Mouse (Mus musculus) kidney, embryonic 14.5 days (tissue): ENCODE measurements around the gene Ggta1. TPM values are rescaled to one million over a fixed set of nuclear protein-coding genes. Genes with fewer than 3 reads are reported as not detected.
A peak's percentile ranks its signal among the peaks of the same experiment; 100 is the strongest.

Experiments
- ATAC-seq: fragments of 200-750 bp; cut with Nextera tagmentation; 2 replicates; pipeline ENCODE4 v1.8.0; 2017; ENCODE audit warnings: moderate number of reproducible peaks, mild to moderate bottlenecking, moderate TSS enrichment, moderate library complexity; ENCODE audit not compliant: low FRiP score, low TSS enrichment
- H3K27ac ChIP-seq: fragments of 300-500 bp; sonication (generic); 2 replicates; pipeline ENCODE4 v1.5.1; 2014; ENCODE audit warnings: low read depth, mild to moderate bottlenecking, low read length, moderate library complexity, mixed read lengths
- H3K27me3 ChIP-seq: fragments of 300-500 bp; sonication (generic); 2 replicates; pipeline ENCODE4 v1.6.1; 2014; ENCODE audit warnings: mild to moderate bottlenecking, low read length; ENCODE audit not compliant: control insufficient read depth, insufficient read depth
- H3K36me3 ChIP-seq: fragments of 300-500 bp; sonication (generic); 2 replicates; pipeline ENCODE4 v1.6.1; 2014; ENCODE audit warnings: low read length, mixed read lengths; ENCODE audit not compliant: control insufficient read depth, insufficient read depth
- H3K4me1 ChIP-seq: fragments of 300-500 bp; sonication (generic); 2 replicates; pipeline ENCODE4 v1.6.1; 2014; ENCODE audit warnings: low read length, mixed read lengths; ENCODE audit not compliant: control insufficient read depth, insufficient read depth
- H3K4me2 ChIP-seq: fragments of 300-500 bp; sonication (generic); replicated peaks from 2 replicates; pipeline ENCODE4 v1.6.1; 2014; ENCODE audit warnings: low read depth, mild to moderate bottlenecking, low read length
- H3K4me3 ChIP-seq: fragments of 300-500 bp; sonication (generic); 2 replicates; pipeline ENCODE4 v1.5.1; 2014; ENCODE audit warnings: mild to moderate bottlenecking, low read length
- H3K9ac ChIP-seq: fragments of 300-500 bp; sonication (generic); 2 replicates; pipeline ENCODE4 v1.6.1; 2014; ENCODE audit warnings: low read depth, mild to moderate bottlenecking, low read length, moderate library complexity
- H3K9me3 ChIP-seq: fragments of 300-500 bp; sonication (generic); 2 replicates; pipeline ENCODE4 v1.6.1; 2016; ENCODE audit warnings: low read length; ENCODE audit not compliant: control insufficient read depth
- WGBS: fragments of 180-500 bp; shearing (Covaris S2); extraction: QIAGEN DNeasy Blood & Tissue Kit; methylation state at CpG from one replicate; pipeline ENCODE4 v1.1.7; 2014; 5-methylcytosine and 5-hydroxymethylcytosine counted together
- polyA plus RNA-seq: library from polyadenylated mRNA; unstranded; fragments of >200 nt; fragmentation: Nextera tagmentation; extraction: Ambion mirVana; gene quantifications from 2 replicates; pipeline ENCODE4 v1.2.1, GENCODE M21; 2014

Ggta1 gene
- polyA plus RNA-seq, 1 experiment from 2014 or later, result 21.5 TPM

DNA sequence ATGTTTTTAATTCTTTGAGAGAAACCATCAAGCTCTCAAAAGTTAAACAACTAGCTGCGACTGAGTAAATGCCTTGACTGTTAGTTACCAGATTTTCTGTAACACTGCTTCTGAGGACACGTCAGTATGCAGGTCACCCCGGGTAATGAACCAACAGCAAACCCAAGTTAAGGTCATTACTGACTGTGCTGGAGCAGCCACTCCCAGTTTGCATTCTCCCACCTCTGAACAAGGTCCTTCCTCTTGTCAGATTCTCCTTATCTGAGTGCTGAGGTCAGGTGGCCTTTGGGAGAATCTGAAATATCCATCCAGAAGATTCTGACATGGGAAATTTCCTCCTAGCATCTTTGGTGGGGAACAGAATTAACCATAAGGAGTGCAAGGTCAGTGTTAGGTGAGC is 4.8 kb upstream of the Ggta1 start:
- Histone ChIP-seq H3K9me3 (no peaks in the 10 kb centered on the region), H3K4me2 (no peak overlapping the region), H3K36me3 (no peaks in the 10 kb centered on the region), H3K4me3 (no peak overlapping the region), H3K4me1 (peaks cover 13% of the 10 kb centered on the region), H3K9ac (no peak overlapping the region), H3K27ac (no peak overlapping the region), H3K27me3 (no peaks in the 10 kb centered on the region)
- ATAC-seq, result no peak
- 63% methylated on average over 3 of the region's 3 CpGs for WGBS

DNA sequence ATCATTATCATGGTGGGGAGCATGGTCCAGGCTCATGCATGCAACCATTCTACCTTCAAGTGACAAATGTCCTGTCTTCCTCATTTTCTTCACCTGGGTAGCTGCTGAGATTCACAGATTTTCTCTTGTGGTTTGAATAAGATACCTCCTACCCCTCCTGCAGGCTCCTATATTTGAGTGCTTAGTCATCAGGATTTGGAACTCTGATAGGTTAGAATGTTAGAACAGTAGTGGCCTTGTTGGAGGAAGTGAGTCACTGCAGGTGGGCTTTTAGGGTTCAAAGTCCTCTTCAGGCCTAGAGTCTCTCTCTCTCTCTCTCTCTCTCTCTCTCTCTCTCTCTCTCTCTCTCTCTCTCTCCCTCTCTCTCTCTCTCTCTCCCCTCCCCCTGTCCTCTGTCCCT is 2.6 kb upstream of the Ggta1 start:
- no peak overlapping the region for H3K9ac ChIP-seq
- H3K4me3 ChIP-seq, result no peak overlapping the region
- no peaks in the 10 kb centered on the region for H3K9me3 ChIP-seq
- H3K27ac ChIP-seq, result no peak overlapping the region
- no peaks in the 10 kb centered on the region for H3K27me3 ChIP-seq
- ATAC-seq, result no peak
- H3K4me2 ChIP-seq, result no peak overlapping the region
- H3K4me1 ChIP-seq, result peaks cover 16% of the 10 kb centered on the region
- no peaks in the 10 kb centered on the region for H3K36me3 ChIP-seq

DNA sequence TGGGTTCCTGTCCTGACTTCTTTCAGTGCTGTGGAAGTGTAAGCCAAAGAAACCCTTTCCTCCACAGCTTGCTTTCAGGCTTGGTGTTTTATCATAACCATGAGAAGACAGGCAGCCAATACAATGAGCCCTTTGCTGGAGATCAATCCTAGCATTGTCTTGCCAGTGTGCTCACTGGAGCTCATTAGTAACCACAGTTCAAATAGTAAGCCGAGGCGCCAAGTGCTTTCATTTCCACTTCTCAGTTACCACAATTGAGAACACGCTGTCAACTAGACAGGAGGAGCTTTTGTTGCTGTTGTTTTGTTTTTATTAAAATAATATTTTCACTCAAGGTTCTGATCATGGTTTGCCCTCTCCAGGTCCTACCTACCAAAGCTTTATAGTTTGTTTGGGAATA is 1.5 kb upstream of the Ggta1 start:
- WGBS, result 92% methylated on average over 3 of the region's 3 CpGs
- Histone ChIP-seq H3K27me3 (no peaks in the 10 kb centered on the region), H3K27ac (no peak overlapping the region), H3K4me3 (no peak overlapping the region), H3K9me3 (no peaks in the 10 kb centered on the region), H3K36me3 (no peaks in the 10 kb centered on the region), H3K4me1 (peaks cover 16% of the 10 kb centered on the region), H3K4me2 (no peak overlapping the region), H3K9ac (no peak overlapping the region)
- no peak for ATAC-seq

DNA sequence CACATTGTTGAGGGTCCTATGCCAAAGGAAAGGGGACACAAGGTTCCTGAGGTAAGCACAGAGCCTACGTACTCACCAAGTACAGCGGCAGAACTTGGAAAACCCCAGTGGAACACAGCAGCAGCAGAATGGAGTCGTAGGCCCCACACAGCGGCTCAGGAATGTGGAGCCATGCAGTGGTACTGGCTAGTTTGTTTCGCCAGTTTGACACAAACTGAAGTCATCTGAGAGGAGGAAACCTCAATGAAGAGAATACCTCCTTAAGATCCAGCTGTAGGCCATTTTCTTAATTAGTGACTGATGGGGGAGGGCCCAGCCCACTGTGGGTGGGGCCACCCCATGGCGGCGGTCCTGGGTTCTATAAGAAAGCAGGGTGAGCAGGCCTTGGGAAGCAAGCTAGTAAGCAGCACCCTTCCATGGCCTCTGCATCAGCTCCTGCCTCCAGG is 1.1 kb upstream of the Ggta1 start:
- H3K27ac ChIP-seq, result peak overlapping the region; percentile 63

DNA sequence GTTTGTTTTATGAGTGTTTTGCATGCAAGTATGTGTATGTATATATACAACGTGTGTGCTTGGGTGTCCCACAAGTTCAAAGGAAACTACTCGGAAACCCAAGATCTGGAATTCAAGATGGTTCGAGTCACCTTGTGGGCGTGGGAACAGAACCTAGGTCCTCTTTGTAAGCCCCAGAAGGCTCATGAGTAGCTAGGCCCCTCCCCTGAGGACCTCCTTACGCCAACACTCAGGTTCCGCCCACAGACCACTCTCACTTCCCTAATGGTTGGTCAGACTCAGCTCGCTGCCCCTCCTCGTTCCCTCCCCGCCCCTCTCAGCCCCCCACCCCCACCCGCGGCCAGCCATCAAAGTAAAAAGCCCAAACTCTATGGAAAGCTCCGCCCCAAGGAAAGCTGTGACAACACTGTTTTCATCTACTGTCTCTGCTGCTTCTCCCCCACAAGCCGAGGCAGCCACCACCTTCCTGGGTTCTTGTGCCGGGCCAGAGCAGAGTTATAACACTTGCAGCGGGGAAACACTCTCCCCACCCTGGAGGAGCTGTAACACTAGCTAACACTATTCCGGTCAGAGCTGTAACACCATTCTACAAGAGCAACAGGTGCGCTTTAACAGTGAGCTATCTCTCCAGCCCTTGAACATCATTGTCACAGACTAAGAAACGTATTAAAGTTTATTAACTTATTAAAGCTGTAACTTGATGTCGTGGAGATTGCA is 499 bp upstream of the Ggta1 start:
- H3K36me3 ChIP-seq, result no peaks in the 10 kb centered on the region
- H3K9me3 ChIP-seq, result no peaks in the 10 kb centered on the region
- peaks cover 16% of the 10 kb centered on the region for H3K4me1 ChIP-seq
- peak overlapping the region; percentile 63 for H3K27ac ChIP-seq
- peak overlapping the region; percentile 13; the same call in 1 of the 2 replicates for H3K4me3 ChIP-seq
- no peak overlapping the region for H3K9ac ChIP-seq
- H3K4me2 ChIP-seq, result peak overlapping the region; percentile 94
- ATAC-seq, result peak; percentile 90
- 6% methylated on average over 19 of the region's 19 CpGs for WGBS
- H3K27me3 ChIP-seq, result no peaks in the 10 kb centered on the region

More for the DNA sequence above, 1.1 kb upstream of the Ggta1 start:
- no peaks in the 10 kb centered on the region for H3K36me3 ChIP-seq
- no peaks in the 10 kb centered on the region for H3K9me3 ChIP-seq
- peak overlapping the region; percentile 94 for H3K4me2 ChIP-seq
- peak; percentile 26; the same call in 1 of the 2 replicates for ATAC-seq
- WGBS, result 45% methylated on average over 7 of the region's 7 CpGs
- no peak overlapping the region for H3K4me3 ChIP-seq
- H3K4me1 ChIP-seq, result peaks cover 16% of the 10 kb centered on the region
- H3K27me3 ChIP-seq, result no peaks in the 10 kb centered on the region
- H3K9ac ChIP-seq, result no peak overlapping the region

DNA sequence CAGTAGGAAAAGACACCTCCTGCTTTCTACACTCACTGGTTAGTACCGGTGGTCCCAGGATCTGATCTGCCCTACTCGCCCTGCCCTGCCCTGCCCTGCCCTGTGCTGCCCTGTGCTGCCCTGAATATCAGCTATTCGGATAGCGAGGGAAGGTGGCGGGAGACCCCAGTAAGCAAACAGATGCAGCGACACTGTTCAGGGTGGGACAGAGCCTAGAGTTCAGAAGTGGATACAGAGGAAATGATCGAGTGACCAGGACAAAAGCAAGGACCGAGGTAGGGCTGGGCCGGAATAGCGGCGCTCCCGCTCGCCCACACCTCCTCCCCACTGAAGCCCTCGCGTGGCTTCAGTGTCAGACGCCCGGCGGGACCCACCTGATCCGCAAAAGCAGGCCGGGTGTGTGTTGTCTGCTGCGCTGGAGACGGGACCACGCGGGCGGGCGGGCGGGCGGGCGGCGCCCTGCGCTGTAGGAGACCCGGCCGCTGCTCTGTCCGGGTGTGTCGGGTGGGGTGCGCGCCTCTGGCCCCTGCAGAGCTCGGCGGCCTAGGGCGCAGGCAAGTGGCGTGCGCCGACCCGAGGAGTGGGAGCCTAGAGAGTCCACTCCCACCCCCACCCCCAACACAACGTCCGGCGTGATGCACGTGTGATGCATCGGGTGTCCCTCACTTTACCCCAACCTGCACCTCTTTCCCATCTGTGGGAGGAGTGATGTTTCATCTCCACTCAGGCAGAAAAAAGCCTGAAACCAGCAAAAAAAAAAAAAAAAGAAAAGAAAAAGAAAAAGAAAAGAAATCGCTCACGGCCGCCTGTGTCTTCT is 852 bp downstream of the Ggta1 start:
- ATAC-seq, result peak; percentile 53
- H3K9me3 ChIP-seq, result no peaks in the 10 kb centered on the region
- WGBS, result 1% methylated on average over 39 of the region's 52 CpGs
- peaks cover 16% of the 10 kb centered on the region for H3K4me1 ChIP-seq
- peak overlapping the region; percentile 60 for H3K4me3 ChIP-seq
- peak overlapping the region; percentile 74 for H3K27ac ChIP-seq
- no peaks in the 10 kb centered on the region for H3K27me3 ChIP-seq
- H3K9ac ChIP-seq, result peak overlapping the region; percentile 83
- no peaks in the 10 kb centered on the region for H3K36me3 ChIP-seq
- peak overlapping the region; percentile 94 for H3K4me2 ChIP-seq

DNA sequence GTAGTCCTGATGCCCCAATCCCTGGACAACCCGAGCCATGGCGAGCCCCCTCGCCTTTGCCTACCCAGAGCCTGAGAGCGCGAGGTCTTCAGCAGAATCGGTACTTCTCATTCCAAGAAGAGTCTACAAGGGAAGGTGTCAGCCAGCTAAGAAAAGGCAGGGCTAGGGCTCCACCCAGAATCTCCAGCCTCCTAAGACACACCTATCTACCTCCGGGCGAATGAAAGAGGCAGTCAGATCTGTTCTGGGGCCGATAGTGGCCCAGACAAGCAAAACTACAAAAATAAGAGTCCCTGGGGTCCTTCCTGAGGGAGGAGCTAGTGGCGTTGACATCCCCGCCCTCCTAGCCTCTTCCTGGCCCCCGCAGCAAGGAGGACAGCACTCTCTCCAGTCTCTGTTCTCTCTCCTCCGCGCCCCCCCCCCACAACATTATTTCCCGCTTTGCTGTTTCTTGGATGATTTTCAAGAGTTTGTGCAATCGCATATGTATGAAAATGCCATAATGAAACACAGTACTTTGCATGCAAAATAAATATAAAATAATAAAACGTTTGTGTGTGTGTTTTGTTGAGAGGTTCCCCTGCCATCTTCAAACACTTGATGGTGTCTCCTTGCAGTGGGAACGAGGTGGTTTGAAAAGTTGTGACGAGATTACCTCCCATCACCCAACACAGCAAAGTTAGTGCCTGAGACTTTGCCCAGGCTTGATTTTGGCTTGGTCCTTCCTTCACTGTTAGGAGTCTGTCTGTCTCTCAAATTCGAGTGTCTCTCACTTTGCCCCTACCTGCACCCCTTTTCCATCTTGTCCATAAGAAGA is 1.7 kb downstream of the Ggta1 start:
- Histone ChIP-seq H3K4me2 (peak overlapping the region; percentile 94), H3K9ac (peak overlapping the region; percentile 83), H3K27me3 (no peaks in the 10 kb centered on the region), H3K4me3 (peak overlapping the region; percentile 60), H3K27ac (peak overlapping the region; percentile 74; the same call in 1 of the 2 replicates), H3K36me3 (no peaks in the 10 kb centered on the region), H3K4me1 (peaks cover 16% of the 10 kb centered on the region), H3K9me3 (no peaks in the 10 kb centered on the region)
- WGBS, result 1% methylated on average over 19 of the region's 20 CpGs
- ATAC-seq, result 0 out of 2 replicates have a peak, but pooled peaks have one; percentile 21

DNA sequence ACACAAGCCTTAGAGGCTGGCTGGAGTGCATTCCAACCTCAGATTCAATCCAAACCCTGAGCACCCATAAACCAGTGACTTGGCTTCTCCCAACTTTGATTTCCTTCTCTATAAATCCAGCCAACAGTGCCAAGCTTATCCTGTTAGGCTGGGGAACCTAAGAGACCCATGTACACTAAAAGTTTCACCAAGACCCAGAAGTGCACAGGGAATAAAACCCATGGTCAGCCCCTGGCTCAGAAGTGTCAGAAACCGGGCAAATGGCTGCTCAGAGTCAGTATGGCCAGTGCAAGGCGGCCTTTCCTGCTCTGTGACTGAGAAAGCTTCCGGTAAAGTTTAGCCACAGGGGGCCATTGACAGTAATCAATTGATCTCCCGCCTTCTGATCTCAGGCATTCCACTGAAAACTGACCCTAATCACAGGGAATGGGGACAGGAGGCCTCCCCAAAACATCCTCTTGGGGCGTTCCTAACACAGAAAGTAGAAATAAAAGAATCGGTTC is 2.6 kb downstream of the Ggta1 start:
- no peak for ATAC-seq
- Histone ChIP-seq H3K9me3 (no peaks in the 10 kb centered on the region), H3K4me2 (peak overlapping the region; percentile 94), H3K27ac (peak overlapping the region; percentile 2; the same call in 1 of the 2 replicates), H3K36me3 (no peaks in the 10 kb centered on the region), H3K4me3 (peak overlapping the region; percentile 60), H3K4me1 (peaks cover 16% of the 10 kb centered on the region), H3K27me3 (no peaks in the 10 kb centered on the region), H3K9ac (no peak overlapping the region)
- WGBS, result 21% methylated on average over 6 of the region's 6 CpGs
